Mouse (Mus musculus) olfactory bulb, adult 2 months (tissue): ENCODE data around the gene 1700010B08Rik. TPM values are rescaled to one million over a fixed set of nuclear protein-coding genes. Genes with fewer than 3 reads are reported as not detected.
"Not testable (repeated sequence)": the region's sequence is repeated elsewhere in the genome, so short reads cannot be mapped to it uniquely, and the experiment has no call there.

Experiments
- H3K27ac ChIP-seq: fragments of 200-500 bp; 2 replicates; pipeline ENCODE4 v1.5.1; 2012; ENCODE audit warnings: low read depth, low read length; ENCODE audit not compliant: insufficient read depth
- H3K4me1 ChIP-seq: fragments of 200-500 bp; 2 replicates; pipeline ENCODE4 v1.6.1; 2012; ENCODE audit warnings: low read length; ENCODE audit not compliant: control insufficient read depth, insufficient read depth
- H3K4me3 ChIP-seq: fragments of 200-500 bp; 2 replicates; pipeline ENCODE4 v1.5.1; 2012; ENCODE audit warnings: mild to moderate bottlenecking, low read depth, low read length, moderate library complexity; ENCODE audit not compliant: insufficient read depth
- CTCF ChIP-seq: fragments of 200-500 bp; IDR thresholded peaks from 2 replicates; pipeline ENCODE4 v1.5.1; 2012; ENCODE audit warnings: low read depth, mild to moderate bottlenecking, low read length, moderate library complexity; ENCODE audit not compliant: insufficient read depth
- POLR2A ChIP-seq: fragments of 200-500 bp; IDR thresholded peaks from 2 replicates; pipeline ENCODE4 v1.6.1; 2012; ENCODE audit warnings: mild to moderate bottlenecking, low read depth, low read length, moderate library complexity; ENCODE audit not compliant: insufficient read depth
- WGBS: fragments of 180-500 bp; shearing (Covaris S2); methylation state at CpG from one replicate; pipeline ENCODE4 v1.1.7; 2018; 5-methylcytosine and 5-hydroxymethylcytosine counted together
- polyA plus RNA-seq: library from polyadenylated mRNA; stranded (reverse); fragments of >200 nt; gene quantifications from 2 replicates; pipeline ENCODE4 v1.2.4, GENCODE M21; 2012; ENCODE audit warnings: low replicate concordance; ENCODE audit not compliant: missing spikeins, insufficient read depth, insufficient read length

1700010B08Rik gene
- not detected in 2 replicates for polyA plus RNA-seq

DNA sequence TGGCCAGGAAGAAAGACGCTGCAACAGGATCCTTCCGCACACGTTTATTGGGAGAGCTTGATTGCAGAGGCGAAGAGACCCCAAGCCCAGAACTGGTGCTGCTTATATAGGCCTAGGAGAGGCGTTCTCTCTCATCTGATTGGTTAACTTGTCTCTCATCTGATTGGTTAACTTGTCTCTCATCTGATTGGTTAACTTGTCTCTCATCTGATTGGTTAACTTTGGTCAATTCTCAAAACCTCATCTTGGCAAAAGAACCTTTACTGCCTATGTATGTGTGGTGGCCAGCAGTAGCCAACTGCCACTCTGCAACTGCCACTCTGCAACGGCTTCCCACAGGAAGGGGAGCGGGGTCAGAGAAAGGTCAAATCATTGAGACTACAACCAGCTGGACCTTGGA, at the start of gene 1700010B08Rik:
1700010B08Rik (plus strand) TSS at position 301 of the 400 bp plus-strand sequence.
- not testable (repeated sequence) for H3K27ac ChIP-seq, H3K4me3 ChIP-seq, H3K4me1 ChIP-seq
- WGBS = 92% methylated on average over 6 of the region's 7 CpGs

GRCm38 (mm10) chr2:173672328-173672896, 46.8 kb upstream of the 1700010B08Rik start:
- TF ChIP-seq CTCF (no peak), POLR2A (no peak)
- 55% methylated on average over 2 of the region's 2 CpGs for WGBS
- Histone ChIP-seq H3K27ac (no peak overlapping the region), H3K4me1 (0 out of 2 replicates have a peak, but pooled peaks cover 3% of the 10 kb centered on the region), H3K4me3 (no peak overlapping the region)

GRCm38 (mm10) chr2:173673469-173673868, 45.7 kb upstream of the 1700010B08Rik start:
- Histone ChIP-seq H3K27ac (no peak overlapping the region), H3K4me3 (no peak overlapping the region), H3K4me1 (0 out of 2 replicates have a peak, but pooled peaks cover 3% of the 10 kb centered on the region)
- TF ChIP-seq CTCF (no peak), POLR2A (no peak)
- 72% methylated on average over 1 of the region's 1 CpGs for WGBS

- Histone ChIP-seq H3K27ac (no peak overlapping the region), H3K4me1 (peaks cover 4% of the 10 kb centered on the region), H3K4me3 (no peak overlapping the region)
- TF ChIP-seq POLR2A = no peak
- no peak for TF ChIP-seq CTCF
- 97% methylated on average over 2 of the region's 2 CpGs for WGBS
These were observed 40.6 kb upstream of the 1700010B08Rik start for GRCm38 (mm10) chr2:173678593-173678992.

DNA sequence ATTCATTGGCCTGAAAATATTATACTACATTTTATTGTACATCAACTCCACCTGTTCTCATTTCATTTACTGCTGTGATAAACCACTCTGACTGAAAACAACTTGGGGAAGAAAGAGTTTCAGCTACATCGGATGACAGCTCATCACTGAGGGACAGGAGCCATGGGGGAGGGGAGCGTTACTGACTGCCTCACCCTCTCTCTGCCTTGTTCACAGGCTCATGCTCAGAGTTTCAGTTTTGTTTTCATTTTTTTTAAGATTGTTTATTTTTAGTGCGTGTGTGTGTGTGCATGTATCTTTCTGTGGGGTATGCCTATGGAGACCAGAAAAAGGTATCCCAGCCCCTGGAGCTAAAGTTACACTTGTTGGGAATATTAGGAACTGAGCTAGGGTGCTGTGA, 40.0 kb upstream of the 1700010B08Rik start:
- H3K27ac ChIP-seq = no peak overlapping the region
- TF ChIP-seq POLR2A (no peak), CTCF (no peak)
- no peak overlapping the region for H3K4me3 ChIP-seq
- peaks cover 5% of the 10 kb centered on the region for H3K4me1 ChIP-seq
- 81% methylated on average over 3 of the region's 3 CpGs for WGBS

GRCm38 (mm10) chr2:173680153-173680552, 39.1 kb upstream of the 1700010B08Rik start:
- peaks cover 5% of the 10 kb centered on the region for H3K4me1 ChIP-seq
- H3K4me3 ChIP-seq = no peak overlapping the region
- 80% methylated on average over 1 of the region's 1 CpGs for WGBS
- TF ChIP-seq POLR2A = no peak
- TF ChIP-seq CTCF = no peak
- no peak overlapping the region for H3K27ac ChIP-seq

DNA sequence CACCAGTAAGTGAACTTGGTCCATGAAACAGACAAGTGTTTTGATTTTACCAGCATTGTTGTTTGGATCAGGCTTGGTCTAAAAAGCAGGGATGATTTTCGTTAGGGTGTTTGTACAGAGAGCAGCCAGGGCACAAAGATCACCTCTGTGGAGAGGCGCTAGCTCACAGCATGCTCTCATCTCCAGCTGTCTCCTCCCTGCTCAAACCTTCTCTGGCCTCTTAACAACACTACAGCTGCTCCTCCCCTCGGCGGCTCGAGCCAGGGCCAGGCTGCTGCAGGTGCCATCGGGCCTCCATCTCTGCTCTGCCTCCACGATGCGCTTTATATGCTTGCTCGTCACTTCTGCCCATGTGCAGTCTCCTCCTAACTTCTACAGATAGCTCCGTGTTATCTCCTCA, 36.4 kb upstream of the 1700010B08Rik start:
- TF ChIP-seq POLR2A (no peak), CTCF (no peak)
- H3K4me1 ChIP-seq = peaks cover 8% of the 10 kb centered on the region
- H3K27ac ChIP-seq = no peak overlapping the region
- H3K4me3 ChIP-seq = no peak overlapping the region
- WGBS = 47% methylated on average over 10 of the region's 10 CpGs

DNA sequence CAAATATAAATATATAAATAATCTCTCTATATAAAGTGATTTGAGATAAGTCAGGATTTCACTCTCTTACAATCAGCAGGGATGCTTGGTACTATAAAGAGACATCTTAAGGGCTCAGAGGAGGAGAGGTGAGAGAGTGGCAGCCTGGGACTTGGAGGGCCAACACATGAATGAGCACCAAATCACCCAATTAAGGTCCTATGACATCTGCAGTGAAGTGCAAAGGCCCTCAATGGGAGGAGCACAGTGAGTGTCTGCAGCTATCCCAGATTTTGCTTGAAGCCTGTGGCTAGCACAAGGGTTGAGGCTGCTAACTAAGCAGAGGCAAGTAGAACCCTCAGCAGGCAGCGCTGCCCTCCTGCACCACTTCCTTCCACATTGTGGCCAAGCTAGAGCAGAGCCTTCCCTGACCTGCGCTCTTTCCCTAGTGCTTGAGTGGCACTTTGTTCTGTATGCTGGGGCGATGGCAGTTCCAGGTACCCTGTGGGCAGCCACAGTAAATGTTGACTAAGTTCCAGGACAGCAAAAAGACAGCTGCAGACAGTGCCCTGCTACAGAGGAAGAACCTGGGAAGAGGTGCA, 33.3 kb upstream of the 1700010B08Rik start:
- Histone ChIP-seq H3K4me1 (peaks cover 8% of the 10 kb centered on the region), H3K27ac (no peak overlapping the region), H3K4me3 (no peak overlapping the region)
- no peak for TF ChIP-seq CTCF
- TF ChIP-seq POLR2A = no peak
- WGBS = 90% methylated on average over 3 of the region's 3 CpGs

- no peak overlapping the region for H3K27ac ChIP-seq
- TF ChIP-seq POLR2A (no peak), CTCF (no peak)
- 91% methylated on average over 5 of the region's 5 CpGs for WGBS
- peaks cover 8% of the 10 kb centered on the region for H3K4me1 ChIP-seq
- no peak overlapping the region for H3K4me3 ChIP-seq
These were observed 31.9 kb upstream of the 1700010B08Rik start for GRCm38 (mm10) chr2:173687363-173687762.

- TF ChIP-seq POLR2A (no peak), CTCF (no peak)
- H3K27ac ChIP-seq = no peak overlapping the region
- H3K4me3 ChIP-seq = no peak overlapping the region
- peaks cover 4% of the 10 kb centered on the region; the same call in 1 of the 2 replicates for H3K4me1 ChIP-seq
These were observed 29.4 kb upstream of the 1700010B08Rik start for GRCm38 (mm10) chr2:173689835-173690234.
